Mouse (Mus musculus): ENCODE data around the gene Gm49358. TPM values are rescaled to one million over a fixed set of nuclear protein-coding genes. Genes with fewer than 3 reads are reported as not detected.

The Gm49358 gene
- total and polyA plus RNA-seq, 3 experiments, result 2.0 TPM; not detected in 2

DNA sequence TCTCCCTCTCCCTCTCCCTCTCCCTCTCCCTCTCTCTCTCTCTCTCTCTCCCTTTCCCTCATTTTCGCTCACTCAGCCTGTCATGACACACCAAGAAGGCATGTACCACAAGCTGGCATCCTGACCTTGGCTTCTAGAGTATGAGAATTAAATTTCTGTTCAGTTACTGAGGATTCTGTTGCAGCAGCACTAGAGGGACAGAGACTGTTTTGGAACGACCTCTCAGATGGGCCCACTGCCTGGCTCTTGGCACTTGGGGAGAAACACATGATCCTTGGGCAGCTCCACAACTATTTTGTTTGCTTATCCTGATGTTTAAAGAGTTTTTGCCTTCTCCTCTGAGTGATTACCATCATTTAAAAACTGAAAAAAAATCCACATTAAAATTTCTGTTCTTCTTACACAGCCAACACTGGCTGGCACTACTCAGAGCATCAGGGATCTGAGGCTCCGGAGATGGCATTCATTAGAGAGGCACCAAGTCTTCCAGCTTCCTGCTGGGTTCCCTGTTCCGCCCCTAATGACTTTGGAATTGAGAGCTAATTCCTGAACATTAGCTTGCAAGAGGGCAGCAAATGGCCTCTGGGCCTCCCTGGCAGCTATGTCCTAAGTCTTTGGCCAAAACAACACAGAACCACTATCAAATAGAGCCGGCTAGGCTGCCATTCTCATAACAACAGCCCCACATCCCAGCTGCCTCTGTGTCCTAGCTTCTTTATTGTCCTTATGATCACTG is 116.5 kb downstream of the Gm49358 start:
- dilution Hi-C loops (cut with MboI; ENCODE audit: extremely low pct_ligation_motif_present, extremely low pct_unique_long_range_greater_than_20kb, low sequenced_read_pairs), result no loop called here
- no peaks in the 10 kb centered on the region for H3K27me3 ChIP-seq (replicated peaks)
- no peak overlapping the region for H3K4me2 ChIP-seq (ENCODE audit: insufficient read depth, low read depth, poor library complexity, severe bottlenecking)
- H3K4me1 ChIP-seq (ENCODE audit: control insufficient read depth in 1 of 2, insufficient read depth in 2 of 2), result 0 out of 4 replicates have a peak, but pooled peaks cover 0 to 2% of the 10 kb centered on the region in 2 experiments
- no peaks in the 10 kb centered on the region for H3K36me3 ChIP-seq (replicated peaks in 1 of 2; ENCODE audit: control insufficient read depth in 1 of 2, insufficient read depth in 1 of 2, low read length in 1 of 2)
- in situ Hi-C loops (cut with MboI; ENCODE audit: low pct_ligation_motif_present, low pct_unique_long_range_greater_than_20kb, low sequenced_read_pairs), result no loop called here
- DNase-seq (ENCODE audit: extremely low read depth), result no peak
- no peak overlapping the region for H3K9ac ChIP-seq (ENCODE audit: insufficient read depth, low read depth)
- H3K27ac ChIP-seq (ENCODE audit: insufficient read depth, low read depth), result no peak overlapping the region
- no peaks in the 10 kb centered on the region for H3K9me3 ChIP-seq (replicated peaks; ENCODE audit: low read length)
- H3K79me2 ChIP-seq (replicated peaks; ENCODE audit: control insufficient read depth, extremely low read depth, insufficient read depth, poor library complexity, severe bottlenecking), result no peaks in the 10 kb centered on the region
- no peak overlapping the region for H3K4me3 ChIP-seq (replicated peaks in 1 of 3; ENCODE audit: low read depth in 2 of 3, low read length in 2 of 3, poor library complexity in 1 of 3)
- no peak for TF ChIP-seq HCFC1 (IDR thresholded peaks at IDR 0.05; ENCODE audit: low read depth, low read length)
- TF ChIP-seq BHLHE40 (IDR thresholded peaks at IDR 0.05; ENCODE audit: low read depth, low read length), result no peak
- no peak for TF ChIP-seq MAX (IDR thresholded peaks at IDR 0.05; ENCODE audit: low read length)
- TF ChIP-seq MYC (IDR thresholded peaks at IDR 0.05; ENCODE audit: low read depth, low read length), result no peak
- no peak for TF ChIP-seq E2F4 (IDR thresholded peaks at IDR 0.05; ENCODE audit: insufficient replicate concordance, low read depth, low read length)
- no peak for TF ChIP-seq MAFK (IDR thresholded peaks at IDR 0.05; ENCODE audit: insufficient replicate concordance, low read length)
- no peak for TF ChIP-seq NRF1 (IDR thresholded peaks at IDR 0.05; ENCODE audit: low read depth, low read length)
- no peak for TF ChIP-seq GABPA (IDR thresholded peaks at IDR 0.05; ENCODE audit: insufficient replicate concordance, low read depth, low read length)
- TF ChIP-seq ZC3H11A (IDR thresholded peaks at IDR 0.05; ENCODE audit: low read depth, low read length), result no peak
- TF ChIP-seq SIN3A (IDR thresholded peaks at IDR 0.05; ENCODE audit: low read length), result no peak
- TF ChIP-seq SMC3 (IDR thresholded peaks at IDR 0.05; ENCODE audit: low read depth, low read length), result no peak
- no peak for TF ChIP-seq KAT2A (IDR thresholded peaks at IDR 0.05; ENCODE audit: insufficient replicate concordance, low read length)
- TF ChIP-seq JUN (IDR thresholded peaks at IDR 0.05; ENCODE audit: insufficient read depth, low read depth, low read length), result no peak
- no peak for TF ChIP-seq RCOR1 (conservative IDR thresholded peaks at IDR 0.05; ENCODE audit: low read depth, low read length)
- TF ChIP-seq ETS1 (conservative IDR thresholded peaks at IDR 0.05; ENCODE audit: low read depth, low read length), result no peak
- no peak for TF ChIP-seq RAD21 (IDR thresholded peaks at IDR 0.05; ENCODE audit: low read depth, low read length)

DNA sequence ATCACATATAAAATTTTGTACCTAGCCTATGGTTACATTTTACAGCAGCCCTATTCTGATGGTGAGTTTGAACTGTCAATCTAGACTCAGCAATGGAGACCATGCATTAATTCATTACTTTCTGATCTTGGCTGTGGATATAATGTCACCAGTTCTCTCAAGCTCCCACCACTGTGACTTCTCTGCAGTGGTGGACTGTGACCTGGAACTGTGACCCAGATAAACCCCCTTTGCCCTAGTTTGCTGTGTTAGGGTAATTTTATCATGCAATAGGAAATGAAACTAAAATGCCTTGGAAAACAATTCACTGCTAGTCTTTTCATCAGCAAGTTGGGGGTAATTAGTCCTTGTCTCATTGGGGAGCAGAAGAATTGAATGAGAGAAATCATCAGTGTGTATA is 117.7 kb downstream of the Gm49358 start:
- H3K27ac ChIP-seq (ENCODE audit: insufficient read depth, low read depth), result no peak overlapping the region
- dilution Hi-C loops (cut with MboI; ENCODE audit: extremely low pct_ligation_motif_present, extremely low pct_unique_long_range_greater_than_20kb, low sequenced_read_pairs), result no loop called here
- in situ Hi-C loops (cut with MboI; ENCODE audit: low pct_ligation_motif_present, low pct_unique_long_range_greater_than_20kb, low sequenced_read_pairs), result no loop called here

More for the DNA sequence above, 117.7 kb downstream of the Gm49358 start:
- H3K27me3 ChIP-seq (replicated peaks), result no peaks in the 10 kb centered on the region
- H3K4me1 ChIP-seq (ENCODE audit: control insufficient read depth in 1 of 2, insufficient read depth in 2 of 2), result 0 out of 4 replicates have a peak, but pooled peaks cover 0 to 2% of the 10 kb centered on the region in 2 experiments
- no peaks in the 10 kb centered on the region for H3K9me3 ChIP-seq (replicated peaks; ENCODE audit: low read length)
- H3K9ac ChIP-seq (ENCODE audit: insufficient read depth, low read depth), result no peak overlapping the region
- no peaks in the 10 kb centered on the region for H3K36me3 ChIP-seq (replicated peaks in 1 of 2; ENCODE audit: control insufficient read depth in 1 of 2, insufficient read depth in 1 of 2, low read length in 1 of 2)
- TF ChIP-seq TCF12 (IDR thresholded peaks at IDR 0.05; ENCODE audit: low read depth, low read length) (no peak), ZMIZ1 (IDR thresholded peaks at IDR 0.05; ENCODE audit: low read depth, low read length) (no peak), ZC3H11A (IDR thresholded peaks at IDR 0.05; ENCODE audit: low read depth, low read length) (no peak), JUN (IDR thresholded peaks at IDR 0.05; ENCODE audit: insufficient read depth, low read depth, low read length) (no peak), ZKSCAN1 (IDR thresholded peaks at IDR 0.05; ENCODE audit: borderline replicate concordance, low read depth, low read length) (no peak), RAD21 (IDR thresholded peaks at IDR 0.05; ENCODE audit: low read depth, low read length) (no peak), ELF1 (IDR thresholded peaks at IDR 0.05; ENCODE audit: low read depth, low read length) (no peak), MXI1 (IDR thresholded peaks at IDR 0.05; ENCODE audit: low read depth, low read length) (no peak), IRF4 (IDR thresholded peaks at IDR 0.05; ENCODE audit: low read depth, low read length) (no peak), KAT2A (IDR thresholded peaks at IDR 0.05; ENCODE audit: insufficient replicate concordance, low read length) (no peak), HCFC1 (IDR thresholded peaks at IDR 0.05; ENCODE audit: low read depth, low read length) (no peak), SIN3A (IDR thresholded peaks at IDR 0.05; ENCODE audit: low read length) (no peak), NRF1 (IDR thresholded peaks at IDR 0.05; ENCODE audit: low read depth, low read length) (no peak), JUND (conservative IDR thresholded peaks at IDR 0.05; ENCODE audit: low read depth, low read length) (no peak), POLR2AphosphoS2 (IDR thresholded peaks at IDR 0.05; ENCODE audit: low read depth, low read length) (no peak), USF1 (IDR thresholded peaks at IDR 0.05; ENCODE audit: low read depth, low read length) (no peak), CHD2 (IDR thresholded peaks at IDR 0.05; ENCODE audit: low read length) (no peak), BHLHE40 (IDR thresholded peaks at IDR 0.05; ENCODE audit: low read depth, low read length) (no peak), SMC3 (IDR thresholded peaks at IDR 0.05; ENCODE audit: low read depth, low read length) (no peak)
- no peaks in the 10 kb centered on the region for H3K79me2 ChIP-seq (replicated peaks; ENCODE audit: control insufficient read depth, extremely low read depth, insufficient read depth, poor library complexity, severe bottlenecking)
- no peak for DNase-seq (ENCODE audit: extremely low read depth)
- H3K4me2 ChIP-seq (ENCODE audit: insufficient read depth, low read depth, poor library complexity, severe bottlenecking), result no peak overlapping the region
- no peak overlapping the region for H3K4me3 ChIP-seq (replicated peaks in 1 of 3; ENCODE audit: low read depth in 2 of 3, low read length in 2 of 3, poor library complexity in 1 of 3)

All from CH12.LX (cell line).